Mouse (Mus musculus) intestine, embryonic 14.5 days (tissue): ENCODE measurements around the gene Eif5a. TPM values are rescaled to one million over a fixed set of nuclear protein-coding genes. Genes with fewer than 3 reads are reported as not detected.
"Not testable (repeated sequence)": the region's sequence is repeated elsewhere in the genome, so short reads cannot be mapped to it uniquely, and the experiment has no call there.

Experiments
- ATAC-seq: fragments of 200-750 bp; cut with Nextera tagmentation; replicated peaks from 2 replicates; pipeline ENCODE4 v1.8.0; 2017; ENCODE audit warnings: low read depth, moderate number of reproducible peaks, moderate TSS enrichment, moderate library complexity; ENCODE audit not compliant: low FRiP score, low TSS enrichment
- DNase-seq: peaks from one replicate; pipeline ENCODE4 v3.0.0-alpha.2; 2018; ENCODE audit warnings: low spot score
- H3K27ac ChIP-seq: fragments of 300-500 bp; sonication (generic); 2 replicates; pipeline ENCODE4 v1.5.1; 2014; ENCODE audit warnings: low read depth, mild to moderate bottlenecking, control low read depth
- H3K27me3 ChIP-seq: fragments of 300-500 bp; sonication (generic); replicated peaks from 2 replicates; pipeline ENCODE4 v1.6.1; 2014; ENCODE audit warnings: low read length, control low read depth; ENCODE audit not compliant: control insufficient read depth, insufficient read depth
- H3K36me3 ChIP-seq: fragments of 300-500 bp; sonication (generic); 2 replicates; pipeline ENCODE4 v1.6.1; 2014; ENCODE audit warnings: low read length, control low read depth; ENCODE audit not compliant: control insufficient read depth, insufficient read depth
- H3K4me1 ChIP-seq: fragments of 300-500 bp; sonication (generic); replicated peaks from 2 replicates; pipeline ENCODE4 v1.6.1; 2014; ENCODE audit warnings: low read length, control low read depth, mixed read lengths; ENCODE audit not compliant: control insufficient read depth, insufficient read depth
- H3K4me2 ChIP-seq: fragments of 300-500 bp; sonication (generic); 2 replicates; pipeline ENCODE4 v1.6.1; 2014; ENCODE audit warnings: low read length
- H3K4me3 ChIP-seq: fragments of 300-500 bp; sonication (generic); 2 replicates; pipeline ENCODE4 v1.5.1; 2014; ENCODE audit warnings: low read depth, low read length, control low read depth, mixed read lengths
- H3K9ac ChIP-seq: fragments of 300-500 bp; sonication (generic); 2 replicates; pipeline ENCODE4 v1.6.1; 2014; ENCODE audit warnings: mild to moderate bottlenecking, low read length
- H3K9me3 ChIP-seq: fragments of 300-500 bp; sonication (generic); 2 replicates; pipeline ENCODE4 v1.6.1; 2016; ENCODE audit warnings: low read length, control low read depth; ENCODE audit not compliant: control insufficient read depth
- WGBS: fragments of 180-500 bp; shearing (Covaris S2); extraction: QIAGEN DNeasy Blood & Tissue Kit; methylation state at CpG from one replicate; pipeline ENCODE4 v1.1.7; 2014; 5-methylcytosine and 5-hydroxymethylcytosine counted together
- polyA plus RNA-seq: library from polyadenylated mRNA; unstranded; fragments of >200 nt; fragmentation: Nextera tagmentation; extraction: Ambion mirVana; gene quantifications from 2 replicates; pipeline ENCODE4 v1.2.1, GENCODE M21; 2014

The Eif5a gene
- polyA plus RNA-seq, 1 experiment from 2014 or later, result 1,877 TPM

DNA sequence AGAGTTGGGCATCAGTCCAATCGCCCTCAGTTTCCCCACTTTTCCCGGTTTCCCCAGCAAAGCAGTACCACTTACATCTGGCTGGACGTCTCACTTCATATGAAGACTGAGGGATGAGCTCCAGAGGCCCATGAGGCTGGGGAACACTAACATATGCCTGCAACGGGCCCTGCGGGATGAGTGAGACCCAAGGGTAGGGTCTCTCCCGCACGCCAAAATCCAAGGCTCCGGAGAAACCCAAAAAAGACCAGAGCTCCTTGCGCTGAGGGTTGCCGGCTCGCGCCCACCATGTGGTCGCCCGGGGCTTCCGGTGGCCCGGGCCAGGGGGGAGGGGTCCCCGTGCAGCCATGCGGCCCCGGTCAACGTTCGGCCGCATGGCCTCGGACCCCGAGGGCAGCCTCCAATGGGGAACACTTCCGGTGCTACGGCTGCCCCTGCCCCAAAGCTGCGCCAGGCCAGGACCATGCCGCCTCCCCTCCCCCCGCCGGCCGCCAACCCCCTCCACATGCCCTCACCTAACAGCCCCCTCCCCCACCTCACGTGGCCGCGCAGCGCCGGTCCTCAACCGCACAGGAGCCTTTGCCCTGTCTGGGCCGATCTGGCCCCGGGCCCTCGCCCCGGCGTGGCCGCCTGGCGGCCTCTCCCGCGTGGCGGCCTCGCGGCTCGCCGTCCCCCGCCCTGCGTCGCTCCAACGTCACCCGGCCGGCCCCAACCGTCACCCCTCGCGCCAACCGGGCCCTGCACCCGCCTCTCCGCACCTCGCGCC, 1.3 kb downstream of the Eif5a start:
- H3K36me3 ChIP-seq, result peaks cover 41% of the 10 kb centered on the region
- DNase-seq (peak; percentile 69), ATAC-seq (peak; percentile 55)
- no peaks in the 10 kb centered on the region for H3K9me3 ChIP-seq
- H3K27me3 ChIP-seq, result no peaks in the 10 kb centered on the region
- H3K27ac ChIP-seq, result peak overlapping the region; percentile 91
- peak overlapping the region; percentile 86 for H3K4me3 ChIP-seq
- peaks cover 13% of the 10 kb centered on the region for H3K4me1 ChIP-seq
- peak overlapping the region; percentile 90 for H3K4me2 ChIP-seq
- under 1% methylated on average over 59 of the region's 65 CpGs for WGBS
- peak overlapping the region; percentile 98 for H3K9ac ChIP-seq

DNA sequence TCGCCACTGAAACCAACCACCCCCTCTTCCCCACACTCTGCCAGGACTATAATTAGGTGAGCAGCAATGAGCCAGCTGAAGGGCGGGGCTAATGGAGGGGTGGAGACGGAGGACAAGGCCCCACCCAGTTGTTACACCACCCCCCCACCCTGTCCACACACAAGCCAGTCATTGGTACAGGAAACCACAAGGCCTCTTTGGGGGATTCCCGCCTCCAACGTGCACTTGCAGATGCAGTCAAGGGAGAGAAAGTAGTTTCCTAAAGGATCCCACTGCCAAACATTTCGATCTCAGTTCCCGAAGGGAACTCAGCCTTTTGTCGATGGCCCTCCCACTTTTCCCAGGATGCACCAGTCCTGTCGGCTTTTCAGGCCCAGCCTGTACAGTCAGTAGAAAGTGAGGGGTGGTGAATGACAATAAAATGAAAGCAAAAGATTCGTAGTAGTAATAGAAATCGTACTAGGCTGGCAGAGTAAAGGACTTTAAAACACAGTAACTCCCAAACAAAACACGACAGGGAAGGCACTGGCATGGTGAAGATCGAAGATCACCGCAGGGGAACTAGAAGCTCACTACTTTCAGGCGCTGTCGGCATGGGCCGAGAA, 2.0 kb downstream of the Eif5a start:
- under 1% methylated on average over 17 of the region's 17 CpGs for WGBS
- peak overlapping the region; percentile 90 for H3K4me2 ChIP-seq
- peak overlapping the region; percentile 98 for H3K9ac ChIP-seq
- no peaks in the 10 kb centered on the region for H3K9me3 ChIP-seq
- peaks cover 18% of the 10 kb centered on the region for H3K4me1 ChIP-seq
- ATAC-seq, result no peak
- peak; percentile 77 for DNase-seq
- H3K4me3 ChIP-seq, result peak overlapping the region; percentile 86
- H3K27ac ChIP-seq, result peak overlapping the region; percentile 91
- H3K36me3 ChIP-seq, result peaks cover 48% of the 10 kb centered on the region
- no peaks in the 10 kb centered on the region for H3K27me3 ChIP-seq

DNA sequence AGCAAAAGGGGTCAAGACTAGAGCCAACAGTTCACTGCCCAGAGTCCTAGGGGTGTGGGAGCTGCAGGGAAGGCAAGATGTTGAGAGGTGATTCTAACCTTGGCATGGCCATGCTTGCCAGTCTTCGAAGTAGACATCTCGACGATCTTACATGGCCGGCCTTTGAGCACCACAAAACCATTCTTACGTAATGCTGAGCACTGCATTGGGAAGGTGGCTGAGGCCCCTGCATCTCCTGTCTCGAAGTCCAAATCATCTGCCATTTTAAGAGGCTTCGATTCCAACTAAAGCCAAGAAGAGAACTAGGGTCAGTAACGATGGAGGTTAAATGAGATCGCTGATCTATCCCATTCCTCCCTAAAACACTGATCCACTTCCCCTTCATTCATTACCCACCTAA, 2.7 kb downstream of the Eif5a start:
- Histone ChIP-seq H3K9ac (peak overlapping the region; percentile 98; the same call in 1 of the 2 replicates), H3K27me3 (no peaks in the 10 kb centered on the region), H3K4me1 (peaks cover 21% of the 10 kb centered on the region), H3K4me2 (peak overlapping the region; percentile 90), H3K9me3 (no peaks in the 10 kb centered on the region), H3K36me3 (peaks cover 49% of the 10 kb centered on the region), H3K27ac (peak overlapping the region; percentile 91; the same call in 1 of the 2 replicates), H3K4me3 (peak overlapping the region; percentile 86)
- no peak for DNase-seq
- 83% methylated on average over 9 of the region's 9 CpGs for WGBS
- no peak for ATAC-seq

GRCm38 (mm10) chr11:69918118-69918517, 3.6 kb downstream of the Eif5a start:
- 83% methylated on average over 5 of the region's 5 CpGs for WGBS
- Histone ChIP-seq H3K36me3 (peaks cover 53% of the 10 kb centered on the region), H3K4me3 (no peak overlapping the region), H3K9me3 (no peaks in the 10 kb centered on the region), H3K27ac (no peak overlapping the region), H3K4me1 (peaks cover 21% of the 10 kb centered on the region), H3K9ac (no peak overlapping the region), H3K27me3 (no peaks in the 10 kb centered on the region), H3K4me2 (no peak overlapping the region)
- ATAC-seq (no peak), DNase-seq (no peak)

GRCm38 (mm10) chr11:69917379-69917948, 4.3 kb downstream of the Eif5a start:
- Histone ChIP-seq H3K4me3 (no peak overlapping the region), H3K4me2 (no peak overlapping the region), H3K9me3 (no peaks in the 10 kb centered on the region), H3K9ac (no peak overlapping the region), H3K27ac (no peak overlapping the region), H3K27me3 (no peaks in the 10 kb centered on the region), H3K4me1 (peaks cover 21% of the 10 kb centered on the region), H3K36me3 (peaks cover 59% of the 10 kb centered on the region)
- DNase-seq (no peak), ATAC-seq (no peak)
- WGBS, result 85% methylated on average over 8 of the region's 8 CpGs

- not testable (repeated sequence) for H3K9me3 ChIP-seq, ATAC-seq, H3K27me3 ChIP-seq, H3K27ac ChIP-seq, H3K4me2 ChIP-seq, H3K9ac ChIP-seq, DNase-seq, H3K4me3 ChIP-seq
- 54% methylated on average over 7 of the region's 7 CpGs for WGBS
- Histone ChIP-seq H3K36me3 (peaks cover 65% of the 10 kb centered on the region), H3K4me1 (peaks cover 21% of the 10 kb centered on the region)
These were observed 4.9 kb downstream of the Eif5a start for GRCm38 (mm10) chr11:69916652-69917378.

DNA sequence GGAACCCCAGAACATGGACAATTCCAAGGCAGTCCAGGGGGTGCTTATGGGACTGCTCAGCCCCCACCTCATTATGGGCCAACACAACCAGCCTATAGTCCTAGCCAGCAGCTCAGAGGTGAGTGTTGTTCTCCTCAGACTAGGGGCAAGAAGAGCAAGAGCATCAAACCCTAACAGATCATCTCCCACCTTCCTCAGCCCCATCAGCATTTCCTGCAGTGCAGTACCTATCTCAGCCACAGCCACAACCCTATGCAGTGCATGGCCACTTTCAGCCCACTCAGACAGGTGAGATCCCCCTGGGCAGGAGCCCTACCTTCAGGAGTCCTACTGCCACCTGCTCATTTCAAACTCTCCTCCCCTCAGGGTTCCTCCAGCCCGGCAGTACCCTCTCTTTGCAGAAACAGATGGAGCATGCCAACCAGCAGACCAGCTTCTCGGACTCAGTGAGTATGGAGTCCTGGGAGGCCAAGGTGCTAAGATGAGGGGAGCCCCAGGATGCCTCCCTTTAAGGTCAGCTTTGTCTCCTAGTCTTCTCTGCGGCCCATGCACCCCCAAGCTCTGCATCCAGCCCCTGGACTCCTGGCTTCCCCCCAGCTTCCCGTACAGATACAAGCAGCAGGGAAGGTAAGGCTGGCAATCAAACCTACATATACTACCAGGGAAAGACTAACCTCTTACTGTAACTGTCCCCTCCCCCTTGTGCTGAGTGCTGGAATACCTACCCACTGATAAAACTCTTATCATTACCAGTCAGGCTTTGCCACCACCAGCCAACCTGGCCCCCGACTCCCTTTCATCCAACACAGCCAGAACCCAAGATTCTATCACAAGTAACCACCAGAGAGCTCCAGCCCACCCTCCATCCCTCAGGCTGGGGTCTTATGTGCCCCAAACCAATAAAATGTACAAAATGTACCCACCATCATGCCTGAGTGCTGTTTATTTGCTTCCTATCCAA, 5.8 kb downstream of the Eif5a start:
- ATAC-seq, result no peak
- no peak overlapping the region for H3K27ac ChIP-seq
- H3K9me3 ChIP-seq, result no peaks in the 10 kb centered on the region
- WGBS, result 64% methylated on average over 5 of the region's 5 CpGs
- H3K4me1 ChIP-seq, result peaks cover 21% of the 10 kb centered on the region
- H3K4me3 ChIP-seq, result no peak overlapping the region
- no peaks in the 10 kb centered on the region for H3K27me3 ChIP-seq
- DNase-seq, result no peak
- peaks cover 74% of the 10 kb centered on the region for H3K36me3 ChIP-seq
- no peak overlapping the region for H3K9ac ChIP-seq
- H3K4me2 ChIP-seq, result peak overlapping the region; percentile 87; the same call in 1 of the 2 replicates
